Comparison of ENCODE assay signal across 8 mouse cellular contexts in the genomic region with DNA sequence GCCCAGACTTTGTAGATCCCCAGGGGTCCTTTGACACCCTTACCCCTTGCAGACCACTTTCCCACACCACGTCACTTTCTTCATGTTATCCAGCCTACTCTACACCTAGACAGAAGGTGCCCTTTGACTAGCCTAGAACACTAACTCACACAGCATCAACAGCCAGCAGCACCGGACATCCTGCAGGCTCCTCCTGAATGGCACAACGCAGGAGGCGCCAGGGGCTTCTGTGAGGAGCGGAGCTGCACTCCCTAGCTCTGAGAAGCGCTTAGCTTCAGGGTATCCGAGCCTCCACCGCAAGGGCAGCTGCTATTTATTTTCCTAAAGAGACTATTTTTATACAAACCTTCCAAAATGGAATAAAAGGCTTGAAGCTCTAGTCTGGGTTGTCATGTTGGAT. TPM values are rescaled to one million over a fixed set of nuclear protein-coding genes. Genes with fewer than 3 reads are reported as not detected.
A peak's percentile ranks its signal among the peaks of the same experiment; 100 is the strongest.
DNase-seq lines count a peak whose midpoint lies in the region; TF ChIP-seq lines count a peak whose summit lies in the region.

No protein-coding gene starts in this region.

- H3K9me3 ChIP-seq in ES-E14 (ENCODE audit: control insufficient read depth, insufficient read depth, low read depth, low read length), result no peaks in the 10 kb centered on the region
- no peaks in the 10 kb centered on the region for H3K9me3 ChIP-seq in hindbrain, embryonic 10.5 days
- no peaks in the 10 kb centered on the region for H3K9me3 ChIP-seq in midbrain, embryonic 10.5 days (replicated peaks)

- in situ Hi-C loops in ES-E14 (cut with MboI; ENCODE audit: low sequenced_read_pairs in 2 of 2, unreplicated experiment in 2 of 2), result no loop called here

- no peak for TF ChIP-seq CTCF in heart, adult 2 months (IDR thresholded peaks at IDR 0.05)

- DNase-seq in heart, adult 2 months, result no peak
- no peak for DNase-seq in heart, postnatal 10 days
- no peak for DNase-seq in ES-E14 (ENCODE audit: low read depth, low spot score)
- DNase-seq in hindbrain, embryonic 10.5 days (ENCODE audit: low spot score), result no peak
- DNase-seq in midbrain, embryonic 10.5 days (ENCODE audit: low spot score), result no peak
- no peak for DNase-seq in right cerebral cortex, adult 18-20 months
- DNase-seq in cerebellum, postnatal 36 days, result no peak
- DNase-seq in layer of hippocampus, adult 18-20 months (ENCODE audit: low spot score in 2 of 2), result no peak

- no peak for TF ChIP-seq EP300 in heart, adult 2 months (IDR thresholded peaks at IDR 0.05; ENCODE audit: insufficient read depth, low read depth, low read length)

- H3K27ac ChIP-seq in heart, adult 2 months, result peak overlapping the region; percentile 99
- H3K27ac ChIP-seq in ES-E14 (ENCODE audit: insufficient read depth, low read depth, low read length, poor library complexity, severe bottlenecking), result no peak overlapping the region
- H3K27ac ChIP-seq in hindbrain, embryonic 10.5 days, result 0 out of 2 replicates have a peak overlapping the region, but pooled peaks have one; percentile 93
- no peak overlapping the region for H3K27ac ChIP-seq in midbrain, embryonic 10.5 days (replicated peaks)

- WGBS in heart, adult 2 months, result 42% methylated on average over 8 of the region's 8 CpGs
- 64% methylated on average over 8 of the region's 8 CpGs for WGBS in hindbrain, embryonic 10.5 days
- WGBS in midbrain, embryonic 10.5 days, result 64% methylated on average over 8 of the region's 8 CpGs

- peaks cover 6% of the 10 kb centered on the region for H3K4me1 ChIP-seq in heart, adult 2 months (ENCODE audit: control insufficient read depth, insufficient read depth, low read length)
- H3K4me1 ChIP-seq in ES-E14 (ENCODE audit: control insufficient read depth in 2 of 2, insufficient read depth in 2 of 2, low read length in 2 of 2, poor library complexity in 1 of 2), result peaks cover 2 to 9% of the 10 kb centered on the region in 2 experiments; a peak in 3 of 4 replicates
- H3K4me1 ChIP-seq in hindbrain, embryonic 10.5 days (replicated peaks), result peaks cover 46% of the 10 kb centered on the region
- H3K4me1 ChIP-seq in midbrain, embryonic 10.5 days, result peaks cover 42% of the 10 kb centered on the region

- peaks cover 12% of the 10 kb centered on the region for H3K36me3 ChIP-seq in heart, adult 2 months (ENCODE audit: control insufficient read depth, insufficient read depth, low read length)
- H3K36me3 ChIP-seq in ES-E14 (ENCODE audit: control insufficient read depth, insufficient read depth, low read length, poor library complexity, severe bottlenecking), result 0 out of 2 replicates have a peak, but pooled peaks cover 5% of the 10 kb centered on the region
- H3K36me3 ChIP-seq in hindbrain, embryonic 10.5 days, result peaks cover 16% of the 10 kb centered on the region
- peaks cover 18% of the 10 kb centered on the region for H3K36me3 ChIP-seq in midbrain, embryonic 10.5 days

- peak overlapping the region; percentile 64 for H3K4me3 ChIP-seq in heart, adult 2 months
- H3K4me3 ChIP-seq in ES-E14 (ENCODE audit: insufficient read depth in 1 of 2, low read depth in 1 of 2, low read length in 2 of 2, poor library complexity in 1 of 2, severe bottlenecking in 1 of 2), result peak overlapping the region; percentile 77 to 96; a peak in 3 of 4 replicates
- H3K4me3 ChIP-seq in hindbrain, embryonic 10.5 days, result peak overlapping the region; percentile 92
- peak overlapping the region; percentile 68 for H3K4me3 ChIP-seq in midbrain, embryonic 10.5 days

- H3K27me3 ChIP-seq in heart, adult 2 months (ENCODE audit: control insufficient read depth, insufficient read depth, low read length), result no peaks in the 10 kb centered on the region
- peaks cover 36% of the 10 kb centered on the region for H3K27me3 ChIP-seq in hindbrain, embryonic 10.5 days (ENCODE audit: insufficient read depth, poor library complexity, severe bottlenecking)
- H3K27me3 ChIP-seq in midbrain, embryonic 10.5 days (ENCODE audit: low read depth, poor library complexity, severe bottlenecking), result peaks cover 40% of the 10 kb centered on the region

- H3K9ac ChIP-seq in heart, adult 2 months (ENCODE audit: low read depth, low read length), result peak overlapping the region; percentile 97
- peak overlapping the region; percentile 81; the same call in 1 of the 2 replicates for H3K9ac ChIP-seq in ES-E14 (ENCODE audit: insufficient read depth, low read depth, low read length, poor library complexity, severe bottlenecking)

- intact Hi-C loops in heart, adult 2 months (cut with DNase I), result loop anchor here (2.0 kb wide), 1 partner anchor 23 kb away; no protein-coding TSS in a partner anchor
- intact Hi-C loops in heart, postnatal 10 days (cut with DNase I), result no loop called here

- no peak for TF ChIP-seq POLR2A in heart, adult 2 months (IDR thresholded peaks at IDR 0.05; ENCODE audit: insufficient read depth, low read depth, low read length)

- H3K79me2 ChIP-seq in heart, adult 2 months (replicated peaks; ENCODE audit: control insufficient read depth, insufficient read depth, low read length), result peaks cover 6% of the 10 kb centered on the region

TF ChIP-seq in ES-E14, 5 proteins besides CTCF, POLR2A, EP300 and RAD21:
- TF ChIP-seq CHD2 (IDR thresholded peaks at IDR 0.05; ENCODE audit: low read depth, low read length) (no peak), MAFK (IDR thresholded peaks at IDR 0.05; ENCODE audit: insufficient read depth, low read depth, low read length) (no peak), HCFC1 (IDR thresholded peaks at IDR 0.05; ENCODE audit: borderline replicate concordance, insufficient read depth, low read length) (no peak), ZNF384 (IDR thresholded peaks at IDR 0.05; ENCODE audit: low read depth, low read length) (no peak), ZC3H11A (IDR thresholded peaks at IDR 0.05; ENCODE audit: borderline replicate concordance, low read depth, low read length) (no peak)
TF ChIP-seq in ES-E14: peak in this region for 0.

RNA-seq across cellular contexts. Expression of gene Ccdc85b, which starts 2.1 kb away (rescaled TPM):
- total RNA-seq in heart, adult 2 months (2021), result 1 to 10 TPM; 6.3 to 9.7 TPM
- polyA plus RNA-seq in heart, adult 2 months (2012; rRNA removed), result 5.9 and 6.1 TPM in 2 replicates
- 10 to 100 TPM; 12.5 to 14.5 TPM for total RNA-seq in heart, postnatal 10 days (2021)
- total RNA-seq in ES-E14 (2012; rRNA removed), result 4.9 and 5.4 TPM in 2 replicates
- 6.9 and 8.6 TPM in 2 replicates for polyA plus RNA-seq in hindbrain, embryonic 10.5 days (2016; fragmentation: Nextera tagmentation; extraction: Ambion mirVana)
- 5.5 and 6.0 TPM in 2 replicates for polyA plus RNA-seq in midbrain, embryonic 10.5 days (2016; fragmentation: Nextera tagmentation; extraction: Ambion mirVana)
- 10 to 100 TPM; 36.5 to 37.0 TPM for total RNA-seq in layer of hippocampus, adult 18-20 months (2021)

RNA-seq across cellular contexts. Expression of gene Fibp, which starts 4.8 kb away (rescaled TPM):
- total RNA-seq in heart, adult 2 months (2021), result 10 to 100 TPM; 47.1 to 52.9 TPM
- polyA plus RNA-seq in heart, adult 2 months (2012; rRNA removed), result 85.6 and 88.3 TPM in 2 replicates
- total RNA-seq in heart, postnatal 10 days (2021), result 10 to 100 TPM; 90.2 to 91.5 TPM
- 52.4 and 62.0 TPM in 2 replicates for total RNA-seq in ES-E14 (2012; rRNA removed)
- polyA plus RNA-seq in hindbrain, embryonic 10.5 days (2016; fragmentation: Nextera tagmentation; extraction: Ambion mirVana), result 99.5 and 122 TPM in 2 replicates
- 98.0 and 111 TPM in 2 replicates for polyA plus RNA-seq in midbrain, embryonic 10.5 days (2016; fragmentation: Nextera tagmentation; extraction: Ambion mirVana)
- total RNA-seq in layer of hippocampus, adult 18-20 months (2021), result 10 to 100 TPM; 95.7 to 97.4 TPM

RNA-seq across cellular contexts. Expression of gene Fosl1, which starts 8.2 kb away (rescaled TPM):
- total RNA-seq in heart, adult 2 months (2021), result not detected
- 0.12 TPM in 1 of 2 replicates, not detected in the other for polyA plus RNA-seq in heart, adult 2 months (2012; rRNA removed)
- not detected for total RNA-seq in heart, postnatal 10 days (2021)
- 1.0 and 3.0 TPM in 2 replicates for total RNA-seq in ES-E14 (2012; rRNA removed)
- polyA plus RNA-seq in hindbrain, embryonic 10.5 days (2016; fragmentation: Nextera tagmentation; extraction: Ambion mirVana), result not detected in 2 replicates
- polyA plus RNA-seq in midbrain, embryonic 10.5 days (2016; fragmentation: Nextera tagmentation; extraction: Ambion mirVana), result not detected in 2 replicates
- total RNA-seq in layer of hippocampus, adult 18-20 months (2021), result not detected

RNA-seq across cellular contexts. Expression of gene Ctsw, which starts 12.7 kb away (rescaled TPM):
- total RNA-seq in heart, adult 2 months (2021), result under 1 TPM; 0.32 to 0.42 TPM
- polyA plus RNA-seq in heart, adult 2 months (2012; rRNA removed), result 0.67 and 2.0 TPM in 2 replicates
- under 1 TPM; 0.41 to 0.45 TPM for total RNA-seq in heart, postnatal 10 days (2021)
- 4.5 and 11.7 TPM in 2 replicates for total RNA-seq in ES-E14 (2012; rRNA removed)
- polyA plus RNA-seq in hindbrain, embryonic 10.5 days (2016; fragmentation: Nextera tagmentation; extraction: Ambion mirVana), result 2.0 and 3.0 TPM in 2 replicates
- 1.7 and 2.7 TPM in 2 replicates for polyA plus RNA-seq in midbrain, embryonic 10.5 days (2016; fragmentation: Nextera tagmentation; extraction: Ambion mirVana)
- not detected for total RNA-seq in layer of hippocampus, adult 18-20 months (2021)

RNA-seq across cellular contexts. Expression of gene Efemp2, which starts 18.2 kb away (rescaled TPM):
- total RNA-seq in heart, adult 2 months (2021), result 10 to 100 TPM in 1 of 2 experiments, 1 to 10 TPM in 1; 8.2 to 10.3 TPM
- polyA plus RNA-seq in heart, adult 2 months (2012; rRNA removed), result 33.6 and 36.3 TPM in 2 replicates
- total RNA-seq in heart, postnatal 10 days (2021), result 10 to 100 TPM; 28.6 to 32.7 TPM
- 18.0 and 23.9 TPM in 2 replicates for total RNA-seq in ES-E14 (2012; rRNA removed)
- polyA plus RNA-seq in hindbrain, embryonic 10.5 days (2016; fragmentation: Nextera tagmentation; extraction: Ambion mirVana), result 62.7 and 71.3 TPM in 2 replicates
- polyA plus RNA-seq in midbrain, embryonic 10.5 days (2016; fragmentation: Nextera tagmentation; extraction: Ambion mirVana), result 67.6 and 69.1 TPM in 2 replicates
- 10 to 100 TPM; 11.6 to 13.1 TPM for total RNA-seq in layer of hippocampus, adult 18-20 months (2021)

Comparison
In these comparisons a context has a peak if more than half of its experiments do, and no peak if none do; other contexts are left out.
1. H3K27ac ChIP-seq: peak in heart, adult 2 months (single experiment) and hindbrain, embryonic 10.5 days (single experiment); none in ES-E14 (single experiment) and midbrain, embryonic 10.5 days (single experiment).
2. Peak in every context shown above with its lines, with median percentiles within 50 percentile points of each other: H3K4me3 ChIP-seq.